Mouse (Mus musculus): Measurements from ENCODE around the gene Smdt1. TPM values are rescaled to one million over a fixed set of nuclear protein-coding genes. Genes with fewer than 3 reads are reported as not detected.
"Not testable (repeated sequence)": the region's sequence is repeated elsewhere in the genome, so short reads cannot be mapped to it uniquely, and the experiment has no call there.

The Smdt1 gene
- total RNA-seq, 2 experiments from 2014 or later, result 136 to 138 TPM

DNA sequence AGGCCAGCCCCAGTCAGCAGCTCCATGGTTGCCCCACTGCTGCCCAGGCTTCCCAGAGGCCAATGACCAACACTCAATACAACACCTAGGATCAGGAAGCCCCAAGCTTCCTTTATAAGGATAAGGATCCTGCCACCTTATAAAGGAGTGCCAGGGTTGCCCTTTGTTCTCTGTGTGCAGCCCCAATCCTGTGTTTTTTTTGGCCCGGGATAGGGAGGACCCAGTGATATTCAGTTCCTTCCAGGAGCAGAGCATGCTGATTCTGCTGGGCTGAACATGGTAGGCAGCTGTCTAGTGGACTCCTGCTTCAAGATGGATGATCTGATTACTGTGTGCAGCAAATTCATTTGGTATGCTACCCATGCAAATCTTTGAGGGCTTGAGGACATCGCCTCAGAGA is 55.2 kb downstream of the Smdt1 start, which contains the start of gene Cyp2d11:
TSS of gene Cyp2d11 (minus strand) at position 101 of the 400 bp plus-strand sequence.
- intact Hi-C loops (cut with DNase I); DNase-seq (ENCODE audit: low spot score in 2 of 2): not testable (repeated sequence)

DNA sequence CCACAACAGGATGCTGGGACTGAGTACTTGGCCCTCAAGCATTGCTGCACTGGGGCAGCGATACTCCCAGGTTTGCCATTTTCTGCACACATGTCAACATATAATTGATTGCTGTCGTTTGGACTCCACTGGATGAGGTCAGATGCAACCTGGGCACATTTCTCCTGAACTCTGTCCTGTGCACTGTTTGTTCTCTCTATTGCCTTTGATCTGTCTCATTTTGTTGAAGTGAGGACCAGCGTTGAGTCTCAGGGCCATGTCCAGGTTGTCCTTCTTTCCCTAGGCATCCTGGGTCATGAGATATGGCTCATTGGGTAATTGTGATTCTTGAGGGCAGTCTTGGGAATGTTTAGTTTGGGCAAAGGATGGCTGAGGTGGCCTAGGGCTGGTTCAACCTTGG is 57.2 kb downstream of the Smdt1 start:
- intact Hi-C loops (cut with DNase I); DNase-seq (ENCODE audit: low spot score in 2 of 2): not testable (repeated sequence)

Small RNA genes within 50 kb of the gene (microRNA-seq; reads per million reads assigned to microRNA genes)
- gene Mir7684, result 0 reads per million in 2 experiments

Other genes with a start within 250 kb of the Smdt1 start
- 10 to 100 TPM; 13.6 to 13.8 TPM for gene Ccdc134, start 211.0 kb upstream of the Smdt1 start, total RNA-seq (2021)
- 100 to 1,000 TPM; 179 to 183 TPM for gene Srebf2, start 191.8 kb upstream of the Smdt1 start, total RNA-seq (2021)
- gene Shisa8, start 126.1 kb upstream of the Smdt1 start, total RNA-seq (2021), result 1 to 10 TPM; 2.3 to 4.2 TPM
- under 1 TPM; 0.41 TPM for gene Tnfrsf13c, start 114.6 kb upstream of the Smdt1 start, total RNA-seq (2021)
- gene Cenpm, start 94.2 kb upstream of the Smdt1 start, total RNA-seq (2021), result 1 to 10 TPM; 3.5 to 3.9 TPM
- 100 to 1,000 TPM in 1 of 2 experiments, 10 to 100 TPM in 1; 99.5 to 102 TPM for gene 1500009C09Rik, start 86.6 kb upstream of the Smdt1 start, total RNA-seq (2021)
- 100 to 1,000 TPM; 436 to 478 TPM for gene Sept3, start 64.1 kb upstream of the Smdt1 start, total RNA-seq (2021)
- not detected for gene Wbp2nl, start 40.0 kb upstream of the Smdt1 start, total RNA-seq (2021)
- gene Naga, start within 50 bp of the Smdt1 start, total RNA-seq (2021), result 10 to 100 TPM; 30.4 to 38.0 TPM
- gene Pheta2, start within 50 bp of the Smdt1 start, total RNA-seq (2021), result under 1 TPM; 0.46 to 0.53 TPM
- 100 to 1,000 TPM; 191 to 196 TPM for gene Ndufa6, start 15.4 kb downstream of the Smdt1 start, total RNA-seq (2021)
- 10 to 100 TPM; 34.4 TPM for gene Cyp2d22, start 41.3 kb downstream of the Smdt1 start, total RNA-seq (2021)
- under 1 TPM in 1 of 2 experiments, not detected in 1; 0.53 TPM for gene Cyp2d11, start 55.1 kb downstream of the Smdt1 start, total RNA-seq (2021)
- not detected for gene Cyp2d10, start 68.2 kb downstream of the Smdt1 start, total RNA-seq (2021)
- not detected for gene Cyp2d9, start 94.5 kb downstream of the Smdt1 start, total RNA-seq (2021)
- not detected for gene Cyp2d12, start 216.1 kb downstream of the Smdt1 start, total RNA-seq (2021)

All from left cerebral cortex, postnatal 25 days (tissue).